In the genomic region with DNA sequence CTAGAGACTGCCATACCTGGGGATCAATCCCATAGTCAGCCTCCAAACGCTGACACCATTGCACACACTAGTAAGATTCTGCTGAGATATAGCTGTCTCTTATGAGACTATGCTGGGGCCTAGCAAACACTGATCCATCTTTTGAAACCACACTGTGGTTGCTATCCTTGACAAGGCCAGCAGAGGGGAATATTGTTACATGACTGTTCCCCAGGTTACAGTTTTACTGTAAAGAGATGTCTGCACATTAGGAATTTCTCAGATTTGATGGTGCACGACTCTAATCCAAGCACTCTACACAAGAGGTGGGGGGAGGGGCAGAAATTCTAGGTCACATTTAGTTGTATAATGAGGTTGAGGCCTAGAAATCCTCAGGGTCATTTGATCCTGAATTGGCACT, we compare ENCODE assay signal across 16 mouse cellular contexts. TPM values are rescaled to one million over a fixed set of nuclear protein-coding genes. Genes with fewer than 3 reads are reported as not detected.
DNase-seq lines count a peak whose midpoint lies in the region; ATAC-seq and TF ChIP-seq lines count a peak whose summit lies in the region.
"Had no signal": no experiment of that assay in that cellular context is flagged by ENCODE, and none has a peak within 500 bp of the region (broad histone marks: within the 10 kb centered on the region; RNA-seq: fewer than 3 reads in every experiment).

No protein-coding gene starts in this region.

- 48% methylated on average over 2 of the region's 2 CpGs for WGBS in hindbrain, postnatal 0 days
- 66% methylated on average over 2 of the region's 2 CpGs for WGBS in hindbrain, embryonic 13.5 days
- WGBS in neural tube, embryonic 15.5 days, result 56% methylated on average over 2 of the region's 2 CpGs
- WGBS in cerebellum, adult 2 months, result 46% methylated on average over 2 of the region's 2 CpGs

- TF ChIP-seq CTCF in hindbrain, postnatal 0 days (IDR thresholded peaks at IDR 0.05; ENCODE audit: low read depth), result peak; percentile 71
- TF ChIP-seq CTCF in cerebellum, adult 2 months (IDR thresholded peaks at IDR 0.05; ENCODE audit: borderline replicate concordance, insufficient read depth, low read depth, low read length), result no peak

- no peak overlapping the region for H3K9ac ChIP-seq in hindbrain, postnatal 0 days (replicated peaks; ENCODE audit: low read length)
- H3K9ac ChIP-seq in hindbrain, embryonic 13.5 days, result no peak overlapping the region
- no peak overlapping the region for H3K9ac ChIP-seq in neural tube, embryonic 15.5 days (replicated peaks)
- H3K9ac ChIP-seq: kidney, embryonic 15.5 days had no signal

- TF ChIP-seq POLR2A in cerebellum, adult 2 months (IDR thresholded peaks at IDR 0.05; ENCODE audit: borderline replicate concordance, insufficient read depth, low read length), result no peak

- H3K9me3 ChIP-seq in hindbrain, postnatal 0 days (ENCODE audit: low read length), result no peaks in the 10 kb centered on the region
- no peaks in the 10 kb centered on the region for H3K9me3 ChIP-seq in hindbrain, embryonic 13.5 days
- no peaks in the 10 kb centered on the region for H3K9me3 ChIP-seq in neural tube, embryonic 15.5 days (replicated peaks)
- H3K9me3 ChIP-seq: G1E; kidney, embryonic 15.5 days had no signal

- no peak overlapping the region for H3K4me3 ChIP-seq in hindbrain, postnatal 0 days (ENCODE audit: low read length)
- no peak overlapping the region for H3K4me3 ChIP-seq in hindbrain, embryonic 13.5 days
- no peak overlapping the region for H3K4me3 ChIP-seq in neural tube, embryonic 15.5 days (replicated peaks)
- H3K4me3 ChIP-seq in cerebellum, adult 2 months (replicated peaks; ENCODE audit: insufficient read depth, low read depth, low read length), result no peak overlapping the region
- H3K4me3 ChIP-seq: erythroblast, embryonic 14.5 days; kidney, embryonic 15.5 days had no signal

- no peaks in the 10 kb centered on the region for H3K4me1 ChIP-seq in hindbrain, postnatal 0 days (ENCODE audit: insufficient read depth, low read length)
- no peaks in the 10 kb centered on the region for H3K4me1 ChIP-seq in hindbrain, embryonic 13.5 days (replicated peaks)
- H3K4me1 ChIP-seq in neural tube, embryonic 15.5 days, result no peaks in the 10 kb centered on the region
- no peaks in the 10 kb centered on the region for H3K4me1 ChIP-seq in cerebellum, adult 2 months (ENCODE audit: control insufficient read depth, insufficient read depth, low read length)
- H3K4me1 ChIP-seq: kidney, embryonic 15.5 days had no signal

- no peaks in the 10 kb centered on the region for H3K27me3 ChIP-seq in hindbrain, postnatal 0 days (ENCODE audit: insufficient read depth, low read length)
- no peaks in the 10 kb centered on the region for H3K27me3 ChIP-seq in hindbrain, embryonic 13.5 days
- H3K27me3 ChIP-seq in neural tube, embryonic 15.5 days (replicated peaks), result no peaks in the 10 kb centered on the region
- no peaks in the 10 kb centered on the region for H3K27me3 ChIP-seq in cerebellum, adult 2 months (ENCODE audit: control insufficient read depth, insufficient read depth, low read length)
- H3K27me3 ChIP-seq: kidney, embryonic 15.5 days had no signal

- no peak overlapping the region for H3K27ac ChIP-seq in hindbrain, postnatal 0 days
- H3K27ac ChIP-seq in hindbrain, embryonic 13.5 days, result no peak overlapping the region
- no peak overlapping the region for H3K27ac ChIP-seq in neural tube, embryonic 15.5 days (replicated peaks)
- H3K27ac ChIP-seq in cerebellum, adult 2 months (ENCODE audit: insufficient read depth, low read length), result no peak overlapping the region
- H3K27ac ChIP-seq: kidney, embryonic 15.5 days had no signal

- H3K36me3 ChIP-seq in hindbrain, postnatal 0 days (ENCODE audit: insufficient read depth, low read length), result no peaks in the 10 kb centered on the region
- no peaks in the 10 kb centered on the region for H3K36me3 ChIP-seq in hindbrain, embryonic 13.5 days
- H3K36me3 ChIP-seq in neural tube, embryonic 15.5 days, result no peaks in the 10 kb centered on the region
- H3K36me3 ChIP-seq: G1E; kidney, embryonic 15.5 days had no signal

- no peak overlapping the region for H3K4me2 ChIP-seq in hindbrain, postnatal 0 days (ENCODE audit: low read depth, low read length)
- H3K4me2 ChIP-seq in hindbrain, embryonic 13.5 days, result no peak overlapping the region
- H3K4me2 ChIP-seq in neural tube, embryonic 15.5 days, result no peak overlapping the region
- H3K4me2 ChIP-seq: kidney, embryonic 15.5 days had no signal

- peak; percentile 67 for DNase-seq in hindbrain, postnatal 0 days (ENCODE audit: low spot score)
- no peak for DNase-seq in neural tube, embryonic 10.5 days (ENCODE audit: extremely low spot score, low spot score)
- peak; percentile 14 for DNase-seq in NIH3T3 (ENCODE audit: low read depth)
- DNase-seq in retina, postnatal 1 day, result peak; percentile 27
- DNase-seq in cerebellum, adult 2 months, result no peak
- DNase-seq: heart, postnatal 10 days; lung, adult 2 months had no signal

- peak; percentile 86 for ATAC-seq in hindbrain, postnatal 0 days
- ATAC-seq in hindbrain, embryonic 13.5 days (ENCODE audit: low FRiP score), result no peak
- peak; percentile 41; the same call in 1 of the 2 replicates for ATAC-seq in neural tube, embryonic 15.5 days (ENCODE audit: low FRiP score)
- ATAC-seq in megakaryocyte-erythroid progenitor cell, adult 5-6 weeks (replicated peaks; ENCODE audit: low FRiP score, low TSS enrichment, poor library complexity, severe bottlenecking), result no peak

RNA-seq across cellular contexts. Expression of a gene that starts 29.9 kb away (rescaled TPM):
- not detected in 2 replicates for total RNA-seq in hindbrain, postnatal 0 days (2014; rRNA removed)
- polyA plus RNA-seq in hindbrain, postnatal 0 days (2015; fragmentation: Nextera tagmentation; extraction: Ambion mirVana), result not detected in 2 replicates
- polyA plus RNA-seq in hindbrain, embryonic 13.5 days (2015; fragmentation: Nextera tagmentation; extraction: Ambion mirVana), result not detected in 2 replicates
- polyA plus RNA-seq in neural tube, embryonic 15.5 days (2015; fragmentation: Nextera tagmentation; extraction: Ambion mirVana), result not detected in 2 replicates
- total RNA-seq in megakaryocyte-erythroid progenitor cell, adult 5-6 weeks (2014; fragmentation: Nextera tagmentation), result not detected in 2 replicates
- not detected in 2 replicates for total RNA-seq in megakaryocyte-erythroid progenitor cell, adult 5-6 weeks (2017)
- polyA plus RNA-seq in cerebellum, adult 2 months (2012; rRNA removed), result not detected in 2 replicates
- total RNA-seq: adrenal gland, postnatal 4 days; G1E; heart, postnatal 10 days had no signal
- polyA plus RNA-seq: erythroblast, embryonic 14.5 days; G1E; kidney, embryonic 15.5 days; limb, embryonic 11.5 days; lung, adult 2 months; stomach, embryonic 16.5 days had no signal

RNA-seq across cellular contexts. Expression of a gene that starts 30.0 kb away (rescaled TPM):
- total RNA-seq in hindbrain, postnatal 0 days (2014; rRNA removed), result 21.4 and 28.9 TPM in 2 replicates
- 14.0 and 17.8 TPM in 2 replicates for polyA plus RNA-seq in hindbrain, postnatal 0 days (2015; fragmentation: Nextera tagmentation; extraction: Ambion mirVana)
- polyA plus RNA-seq in hindbrain, embryonic 13.5 days (2015; fragmentation: Nextera tagmentation; extraction: Ambion mirVana), result 39.3 and 42.1 TPM in 2 replicates
- polyA plus RNA-seq in neural tube, embryonic 15.5 days (2015; fragmentation: Nextera tagmentation; extraction: Ambion mirVana), result 25.1 and 31.5 TPM in 2 replicates
- 2.6 and 2.9 TPM in 2 replicates for total RNA-seq in megakaryocyte-erythroid progenitor cell, adult 5-6 weeks (2014; fragmentation: Nextera tagmentation)
- 1.4 and 1.5 TPM in 2 replicates for total RNA-seq in megakaryocyte-erythroid progenitor cell, adult 5-6 weeks (2017)
- 1.0 and 1.6 TPM in 2 replicates for polyA plus RNA-seq in cerebellum, adult 2 months (2012; rRNA removed)
- polyA plus RNA-seq: erythroblast, embryonic 14.5 days had no signal

Comparison
In these comparisons a context has a peak if more than half of its experiments do, and no peak if none do; other contexts are left out.
1. ATAC-seq: peak in hindbrain, postnatal 0 days (single experiment) and neural tube, embryonic 15.5 days (single experiment); none in hindbrain, embryonic 13.5 days (single experiment) and megakaryocyte-erythroid progenitor cell, adult 5-6 weeks (single experiment).
2. DNase-seq: peak in hindbrain, postnatal 0 days (single experiment), NIH3T3 (single experiment) and retina, postnatal 1 day (single experiment); none in neural tube, embryonic 10.5 days (single experiment) and cerebellum, adult 2 months (0 of 2).